Mouse (Mus musculus) hindbrain, embryonic 10.5 days (tissue): ENCODE results near the gene Fhod1. TPM values are rescaled to one million over a fixed set of nuclear protein-coding genes. Genes with fewer than 3 reads are reported as not detected.

Source experiments
- DNase-seq: peaks from one replicate; pipeline ENCODE4 v3.0.0-alpha.2; 2017; ENCODE audit warnings: low spot score
- H3K27ac ChIP-seq: fragments of 300-500 bp; sonication (generic); 2 replicates; pipeline ENCODE4 v1.5.1; 2016; ENCODE audit warnings: mild to moderate bottlenecking, moderate library complexity
- H3K27me3 ChIP-seq: fragments of 300-500 bp; sonication (generic); 2 replicates; pipeline ENCODE4 v1.6.1; 2016; ENCODE audit warnings: mild to moderate bottlenecking; ENCODE audit not compliant: poor library complexity, insufficient read depth, severe bottlenecking
- H3K36me3 ChIP-seq: fragments of 300-500 bp; sonication (generic); 2 replicates; pipeline ENCODE4 v1.6.1; 2016; ENCODE audit warnings: mild to moderate bottlenecking, moderate library complexity
- H3K4me1 ChIP-seq: fragments of 300-500 bp; sonication (generic); replicated peaks from 2 replicates; pipeline ENCODE4 v1.6.1; 2016; ENCODE audit warnings: mild to moderate bottlenecking
- H3K4me3 ChIP-seq: fragments of 300-500 bp; sonication (generic); 2 replicates; pipeline ENCODE4 v1.5.1; 2016; ENCODE audit warnings: mild to moderate bottlenecking, moderate library complexity
- H3K9me3 ChIP-seq: fragments of 300-500 bp; sonication (generic); 2 replicates; pipeline ENCODE4 v1.6.1; 2016; ENCODE audit warnings: mild to moderate bottlenecking, moderate library complexity
- WGBS: fragments of 180-500 bp; shearing (Covaris S2); methylation state at CpG from one replicate; pipeline ENCODE4 v1.1.7; 2016; 5-methylcytosine and 5-hydroxymethylcytosine counted together
- polyA plus RNA-seq: library from polyadenylated mRNA; unstranded; fragments of >200 nt; fragmentation: Nextera tagmentation; extraction: Ambion mirVana; gene quantifications from 2 replicates; pipeline ENCODE4 v1.2.1, GENCODE M21; 2016

Gene Fhod1
- polyA plus RNA-seq, result 2.4 and 2.8 TPM in 2 replicates

DNA sequence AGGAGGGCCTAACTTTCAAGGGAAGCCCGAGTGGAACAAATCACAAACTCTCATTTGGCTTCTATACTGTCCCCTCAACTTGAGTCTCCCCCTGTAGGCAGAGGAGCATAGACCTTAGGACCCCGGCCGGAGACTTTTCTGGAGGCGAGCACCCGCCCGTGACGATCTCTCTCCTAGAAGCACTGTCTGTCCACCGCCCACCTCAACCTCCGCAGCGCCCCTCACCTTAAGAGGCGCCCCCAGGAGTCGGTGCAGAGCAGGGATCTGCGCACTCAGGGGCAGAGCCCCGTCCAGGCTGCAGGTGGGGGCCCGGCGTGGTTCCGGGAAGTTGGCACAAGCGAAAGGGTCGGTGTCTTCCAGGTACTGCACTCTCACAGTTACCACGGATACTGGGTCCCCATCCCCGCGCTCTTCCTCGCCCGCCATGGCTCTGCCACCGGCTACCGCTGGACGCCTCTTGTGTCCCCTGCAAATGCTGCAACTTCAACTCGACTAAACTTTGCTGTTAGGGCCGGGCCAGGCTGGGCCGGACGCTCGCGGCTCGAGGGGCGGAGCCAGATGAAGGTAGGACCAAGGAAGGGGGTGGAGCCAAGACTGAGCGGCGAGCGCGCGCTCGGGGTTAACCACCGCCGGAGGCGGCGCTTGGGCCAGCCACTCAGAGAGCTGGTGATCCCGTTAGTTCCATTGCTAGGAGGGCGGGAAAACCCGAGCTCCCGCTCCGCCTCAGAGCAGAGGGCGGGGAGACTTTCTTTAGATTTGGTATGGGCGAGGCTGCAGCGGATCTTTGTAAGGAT lies at the start of gene Fhod1:
Fhod1 (minus strand) TSS at position 526 of the 794 bp plus-strand sequence.
- DNase-seq, result peak; percentile 96
- peak within 1 kb of the TSS; percentile 72 for H3K4me3 ChIP-seq
- H3K27me3 ChIP-seq, result peaks cover 31% of the 10 kb centered on the region
- H3K27ac ChIP-seq, result peak within 1 kb of the TSS; percentile 90
- no peaks in the 10 kb centered on the region for H3K9me3 ChIP-seq
- under 1% methylated on average over 53 of the region's 53 CpGs for WGBS
- peaks cover 68% of the 10 kb centered on the region for H3K4me1 ChIP-seq
- H3K36me3 ChIP-seq, result no peaks in the 10 kb centered on the region

DNA sequence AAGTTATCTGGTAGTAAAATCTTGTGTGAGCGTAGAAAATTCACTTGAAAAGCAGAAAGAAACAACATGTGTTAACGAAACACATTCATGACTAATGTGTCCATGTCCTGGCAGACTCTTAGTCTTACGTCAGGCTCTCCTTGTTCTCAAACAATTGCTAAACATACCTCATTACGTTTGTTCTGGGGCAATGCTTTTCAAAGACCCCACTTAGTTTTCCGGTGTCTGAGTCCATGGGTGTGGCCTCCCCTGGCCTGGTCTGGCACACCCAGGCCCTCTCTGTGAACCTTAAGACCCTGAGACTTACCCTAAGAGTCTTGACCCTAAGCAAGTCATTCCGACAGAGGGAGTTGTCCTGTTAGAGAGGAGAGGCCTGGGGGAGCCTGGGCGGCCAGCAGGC lies 46.2 kb upstream of the Fhod1 start:
- no peak for DNase-seq
- Histone ChIP-seq H3K4me3 (no peak overlapping the region), H3K36me3 (no peaks in the 10 kb centered on the region), H3K27ac (peak overlapping the region; percentile 18; the same call in 1 of the 2 replicates), H3K27me3 (no peaks in the 10 kb centered on the region), H3K4me1 (0 out of 2 replicates have a peak, but pooled peaks cover 4% of the 10 kb centered on the region), H3K9me3 (no peaks in the 10 kb centered on the region)
- 72% methylated on average over 7 of the region's 7 CpGs for WGBS

DNA sequence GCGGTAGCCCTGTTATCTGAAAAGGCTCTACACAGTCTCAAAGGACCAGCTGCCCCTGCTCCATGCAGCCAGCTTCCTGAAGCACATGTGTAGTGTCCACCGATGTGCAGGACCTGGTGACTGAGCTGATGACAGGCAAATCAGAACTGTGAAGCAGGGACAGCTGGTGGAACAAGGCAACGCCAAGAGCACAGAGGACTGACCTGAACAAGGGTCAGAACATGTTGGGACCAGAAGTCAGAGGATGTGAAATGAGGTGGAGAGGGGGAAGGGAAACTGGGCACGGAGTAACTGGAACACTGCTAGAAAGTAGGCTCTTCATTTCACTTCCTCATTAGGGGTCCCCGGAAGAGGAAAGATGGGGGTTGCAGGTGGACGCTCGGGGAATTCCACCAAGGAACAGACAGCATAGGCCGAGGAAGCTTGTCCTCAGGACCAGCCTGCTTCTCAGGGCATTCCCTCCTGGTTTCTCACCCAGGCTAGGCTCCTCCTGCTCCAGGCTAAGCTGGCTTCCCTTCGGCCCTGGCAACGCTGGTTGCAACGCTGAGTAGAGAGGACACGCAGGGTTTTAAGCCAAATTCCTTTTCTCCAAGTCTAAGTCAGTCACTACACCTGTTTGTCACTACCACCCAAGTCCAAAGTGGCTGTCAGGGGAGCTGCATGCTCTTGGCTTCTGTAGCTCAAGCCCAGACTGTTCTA lies 45.5 kb upstream of the Fhod1 start:
- H3K27ac ChIP-seq, result no peak overlapping the region
- H3K4me1 ChIP-seq, result peaks cover 11% of the 10 kb centered on the region; the same call in 1 of the 2 replicates
- H3K27me3 ChIP-seq, result no peaks in the 10 kb centered on the region
- no peaks in the 10 kb centered on the region for H3K36me3 ChIP-seq
- H3K4me3 ChIP-seq, result no peak overlapping the region
- no peak for DNase-seq
- WGBS, result 89% methylated on average over 12 of the region's 12 CpGs
- H3K9me3 ChIP-seq, result no peaks in the 10 kb centered on the region

DNA sequence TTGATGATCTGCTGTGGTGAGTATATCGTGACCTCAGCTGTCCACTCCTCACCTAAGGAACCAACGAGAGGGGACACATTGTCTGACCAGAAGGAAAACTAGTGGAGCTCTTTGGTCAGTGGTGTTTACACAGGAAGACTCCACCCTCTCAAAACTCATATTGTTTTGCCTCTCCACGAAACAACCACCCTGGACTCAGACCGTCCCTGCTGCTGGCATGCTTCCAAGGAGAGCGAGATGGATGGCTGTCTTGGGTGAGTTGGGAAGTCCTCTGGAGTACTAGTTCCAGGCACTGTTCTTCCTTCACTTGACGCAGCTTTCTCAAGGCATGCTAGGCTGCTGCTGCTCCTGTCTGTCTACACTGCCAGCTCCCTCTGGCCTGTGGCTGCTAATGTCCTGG lies 41.3 kb upstream of the Fhod1 start:
- DNase-seq, result no peak
- WGBS, result 90% methylated on average over 6 of the region's 6 CpGs
- H3K4me1 ChIP-seq, result peaks cover 14% of the 10 kb centered on the region; the same call in 1 of the 2 replicates
- no peak overlapping the region for H3K4me3 ChIP-seq
- no peak overlapping the region for H3K27ac ChIP-seq
- H3K9me3 ChIP-seq, result no peaks in the 10 kb centered on the region
- no peaks in the 10 kb centered on the region for H3K27me3 ChIP-seq
- H3K36me3 ChIP-seq, result no peaks in the 10 kb centered on the region

DNA sequence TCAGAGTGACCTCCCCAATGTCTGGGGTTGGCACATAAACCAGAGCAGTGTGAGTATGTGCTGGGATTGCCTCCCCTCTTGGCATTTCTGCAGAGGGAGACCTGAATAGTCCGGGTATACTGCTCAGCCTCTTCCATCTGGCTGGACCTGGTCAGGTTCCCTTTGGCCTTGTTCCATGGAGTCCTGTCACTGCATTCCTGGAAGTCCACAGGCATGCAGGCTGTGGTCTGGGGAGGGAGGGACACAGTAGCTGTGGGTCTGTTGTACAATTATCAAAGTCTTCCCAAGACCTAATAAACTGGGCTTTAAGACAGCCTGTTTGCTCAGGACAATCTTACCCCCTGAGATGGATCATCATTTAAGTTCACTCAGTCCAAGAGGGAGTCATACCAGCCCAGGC lies 39.4 kb upstream of the Fhod1 start:
- no peak for DNase-seq
- Histone ChIP-seq H3K27ac (no peak overlapping the region), H3K4me1 (peaks cover 14% of the 10 kb centered on the region; the same call in 1 of the 2 replicates), H3K4me3 (no peak overlapping the region), H3K9me3 (no peaks in the 10 kb centered on the region), H3K36me3 (no peaks in the 10 kb centered on the region), H3K27me3 (no peaks in the 10 kb centered on the region)
- WGBS, result 57% methylated on average over 1 of the region's 1 CpGs

DNA sequence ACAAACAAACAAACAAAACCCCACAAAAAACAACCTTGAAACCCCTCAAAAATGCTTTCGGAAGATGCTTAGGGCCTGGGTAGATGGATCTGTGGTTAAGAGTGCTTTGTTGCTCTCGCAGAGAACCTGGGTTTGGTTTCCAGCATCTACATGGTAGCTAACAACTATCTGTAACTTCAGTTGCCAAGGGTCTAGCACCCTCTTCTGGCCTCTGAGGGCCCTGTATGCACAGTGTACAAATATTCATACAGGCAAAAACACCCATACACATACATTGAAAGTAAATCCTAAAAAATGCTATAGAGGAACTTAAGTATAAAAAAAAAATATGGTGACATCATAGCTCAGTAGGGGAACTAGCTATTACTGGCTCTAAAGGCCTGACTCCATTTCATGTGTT lies 36.3 kb upstream of the Fhod1 start:
- WGBS, result 96% methylated on average over 2 of the region's 2 CpGs
- Histone ChIP-seq H3K27ac (no peak overlapping the region), H3K27me3 (peaks cover 3% of the 10 kb centered on the region; the same call in 1 of the 2 replicates), H3K9me3 (no peaks in the 10 kb centered on the region), H3K4me1 (peaks cover 18% of the 10 kb centered on the region; the same call in 1 of the 2 replicates), H3K4me3 (no peak overlapping the region), H3K36me3 (no peaks in the 10 kb centered on the region)
- no peak for DNase-seq

DNA sequence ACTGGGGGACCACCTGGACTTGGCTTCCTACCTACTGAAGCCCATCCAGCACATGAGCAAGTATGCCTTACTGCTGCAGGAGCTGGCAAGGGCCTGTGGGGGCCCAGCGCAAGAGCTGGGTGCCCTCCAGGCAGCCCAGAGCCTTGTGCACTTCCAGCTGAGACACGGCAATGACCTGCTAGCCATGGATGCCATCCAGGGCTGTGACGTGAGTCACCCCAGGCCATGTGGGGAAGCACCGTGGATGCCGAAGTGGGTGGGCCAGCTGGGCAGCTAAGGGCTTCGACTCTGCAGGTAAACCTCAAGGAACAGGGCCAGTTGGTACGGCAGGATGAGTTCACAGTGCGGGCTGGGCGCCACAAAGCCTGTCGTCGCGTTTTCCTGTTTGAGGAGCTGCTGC lies 32.6 kb upstream of the Fhod1 start:
- no peak overlapping the region for H3K4me3 ChIP-seq
- H3K27me3 ChIP-seq, result peaks cover 3% of the 10 kb centered on the region; the same call in 1 of the 2 replicates
- H3K27ac ChIP-seq, result no peak overlapping the region
- H3K4me1 ChIP-seq, result peaks cover 10% of the 10 kb centered on the region; the same call in 1 of the 2 replicates
- no peak for DNase-seq
- no peaks in the 10 kb centered on the region for H3K9me3 ChIP-seq
- 83% methylated on average over 12 of the region's 12 CpGs for WGBS
- H3K36me3 ChIP-seq, result no peaks in the 10 kb centered on the region

DNA sequence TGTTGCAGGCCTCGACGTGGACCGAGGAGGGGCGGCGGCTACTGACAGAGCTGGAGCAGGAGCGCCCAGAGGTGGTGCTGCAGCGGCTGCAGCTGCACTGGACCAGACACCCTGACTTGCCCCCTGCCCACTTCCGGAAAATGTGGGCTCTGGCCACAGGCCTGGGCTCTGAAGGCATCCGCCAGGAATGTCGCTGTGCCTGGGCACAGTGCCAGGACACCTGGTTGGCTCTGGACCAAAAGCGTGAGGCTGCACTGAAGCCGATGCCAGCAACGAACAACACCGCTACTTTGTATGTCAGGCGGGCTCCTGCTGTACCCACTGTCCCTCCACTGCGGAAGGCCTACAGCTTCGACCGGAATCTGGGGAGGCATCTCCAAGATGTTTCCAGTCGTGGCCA lies 30.9 kb upstream of the Fhod1 start:
- H3K4me3 ChIP-seq, result no peak overlapping the region
- H3K4me1 ChIP-seq, result peaks cover 20% of the 10 kb centered on the region
- DNase-seq, result no peak
- peaks cover 8% of the 10 kb centered on the region for H3K9me3 ChIP-seq
- H3K27ac ChIP-seq, result no peak overlapping the region; the same call in 1 of the 2 replicates
- 86% methylated on average over 19 of the region's 19 CpGs for WGBS
- peaks cover 9% of the 10 kb centered on the region; the same call in 1 of the 2 replicates for H3K27me3 ChIP-seq
- H3K36me3 ChIP-seq, result no peaks in the 10 kb centered on the region

DNA sequence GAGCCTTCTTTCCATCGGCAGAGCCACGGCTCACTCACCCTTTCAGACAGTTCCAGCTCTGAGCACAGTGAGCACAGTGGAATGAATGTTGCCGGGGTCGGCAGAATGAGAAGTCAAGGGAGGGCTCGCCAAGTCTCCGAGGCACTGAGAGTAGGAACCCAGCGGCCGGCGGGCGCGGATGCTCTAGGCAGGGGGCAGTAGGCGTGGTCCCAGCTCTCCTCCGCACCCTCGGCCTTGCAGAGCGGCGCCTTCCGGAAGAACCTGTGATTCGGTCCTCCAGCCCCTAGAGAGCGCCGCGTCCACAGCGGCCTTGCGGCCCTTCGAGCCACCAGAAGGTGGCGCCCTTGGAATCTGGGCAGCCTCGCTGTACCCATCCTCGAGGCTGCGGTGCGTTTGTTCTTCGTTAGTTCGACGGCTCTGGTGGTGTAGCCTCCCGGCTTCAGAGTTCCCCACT lies 26.8 kb upstream of the Fhod1 start:
- Histone ChIP-seq H3K27ac (peak overlapping the region; percentile 64), H3K36me3 (0 out of 2 replicates have a peak, but pooled peaks cover 4% of the 10 kb centered on the region), H3K27me3 (peaks cover 12% of the 10 kb centered on the region; the same call in 1 of the 2 replicates), H3K9me3 (peaks cover 8% of the 10 kb centered on the region), H3K4me1 (peaks cover 23% of the 10 kb centered on the region), H3K4me3 (peak overlapping the region; percentile 42)
- WGBS, result 26% methylated on average over 33 of the region's 33 CpGs
- peak; percentile 52 for DNase-seq

DNA sequence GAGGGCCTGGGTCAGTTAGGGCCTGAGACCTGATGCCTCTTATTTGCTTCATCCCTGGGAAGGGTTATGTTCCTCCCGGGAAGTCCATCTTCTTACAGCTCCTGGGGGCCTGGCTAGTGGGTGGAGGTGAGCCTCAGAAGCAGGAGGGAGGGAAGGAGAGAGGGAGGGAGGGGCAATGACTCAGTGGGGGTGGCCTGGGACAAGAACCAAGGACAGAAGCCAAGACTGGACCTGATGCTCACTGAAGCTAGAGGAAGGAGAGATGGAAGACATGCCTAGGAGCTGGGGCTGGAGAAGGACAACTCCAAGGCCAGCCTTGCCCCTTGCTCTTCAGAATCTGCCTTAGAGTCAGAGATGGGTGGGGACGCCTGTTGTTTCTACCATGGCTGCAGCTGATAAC lies 25.3 kb upstream of the Fhod1 start, which contains the start of gene Plekhg4:
Plekhg4 (plus strand) TSS at position 243 of the 400 bp plus-strand sequence.
- Histone ChIP-seq H3K4me3 (peak within 1 kb of the TSS; percentile 42), H3K36me3 (peaks cover 14% of the 10 kb centered on the region), H3K4me1 (peaks cover 31% of the 10 kb centered on the region), H3K9me3 (peaks cover 8% of the 10 kb centered on the region), H3K27me3 (peaks cover 12% of the 10 kb centered on the region; the same call in 1 of the 2 replicates), H3K27ac (no peak within 1 kb of the TSS)
- no peak for DNase-seq
- 66% methylated on average over 2 of the region's 2 CpGs for WGBS

DNA sequence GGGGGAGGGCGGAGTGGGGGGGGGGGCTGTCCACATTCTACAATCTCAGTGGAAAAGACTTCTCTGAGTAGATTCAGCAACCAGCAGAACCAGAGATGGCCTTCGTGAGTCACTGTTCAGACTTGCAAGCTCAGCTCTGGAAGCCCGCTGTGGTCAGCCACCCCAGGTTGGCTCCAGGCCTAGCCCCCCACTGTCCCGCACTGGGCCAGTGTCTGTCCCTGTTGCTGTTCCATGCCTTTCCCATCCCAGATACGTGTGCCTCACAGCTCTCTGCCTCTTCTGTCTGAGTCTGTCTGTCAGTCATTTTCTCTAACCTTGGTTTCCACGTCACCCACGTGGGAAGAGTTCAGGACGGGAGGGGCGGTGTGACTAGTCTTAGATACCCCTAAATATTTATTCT lies 24.7 kb upstream of the Fhod1 start:
- Histone ChIP-seq H3K9me3 (peaks cover 8% of the 10 kb centered on the region), H3K4me1 (peaks cover 32% of the 10 kb centered on the region), H3K4me3 (no peak overlapping the region), H3K36me3 (peaks cover 20% of the 10 kb centered on the region), H3K27me3 (peaks cover 12% of the 10 kb centered on the region; the same call in 1 of the 2 replicates), H3K27ac (no peak overlapping the region)
- DNase-seq, result no peak
- WGBS, result 73% methylated on average over 9 of the region's 9 CpGs

DNA sequence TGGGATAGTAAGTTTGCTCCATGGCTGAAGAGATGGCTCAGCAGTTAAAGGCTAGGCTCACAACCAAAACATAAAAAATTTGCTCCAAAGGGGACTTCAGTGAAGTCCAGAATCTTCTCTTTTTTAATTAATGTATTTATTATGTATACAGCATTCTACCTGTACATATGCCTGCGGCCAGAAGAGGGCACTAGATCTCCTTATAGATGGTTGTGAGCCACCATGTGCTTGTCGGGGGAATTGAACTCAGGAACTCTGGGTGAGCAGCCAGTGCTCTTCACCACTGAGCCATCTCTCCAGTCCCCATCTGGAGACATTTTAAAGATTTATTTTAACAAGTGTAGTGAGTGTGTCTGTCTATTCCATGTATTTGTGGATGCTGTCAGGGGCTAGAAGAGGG lies 19.4 kb upstream of the Fhod1 start:
- Histone ChIP-seq H3K9me3 (no peaks in the 10 kb centered on the region), H3K27ac (no peak overlapping the region), H3K27me3 (no peaks in the 10 kb centered on the region), H3K36me3 (peaks cover 52% of the 10 kb centered on the region), H3K4me3 (no peak overlapping the region), H3K4me1 (peaks cover 10% of the 10 kb centered on the region)
- WGBS, result 75% methylated on average over 2 of the region's 2 CpGs
- no peak for DNase-seq
